Comparison of ENCODE assay signal across 8 mouse cellular contexts in genomic region chr2:36235917-36236316, GRCm38 (mm10). TPM values are rescaled to one million over a fixed set of nuclear protein-coding genes. Genes with fewer than 3 reads are reported as not detected.
DNase-seq lines count a peak whose midpoint lies in the region; ATAC-seq lines count a peak whose summit lies in the region.

No protein-coding gene starts in this region.

- peak; percentile 59 for DNase-seq in adrenal gland, postnatal 14 days
- DNase-seq in adrenal gland, adult 18-20 months (ENCODE audit: low spot score in 2 of 2): no peak
- peak; percentile 95 for DNase-seq in 3T3-L1 (ENCODE audit: low read depth, low spot score)
- DNase-seq in fibroblast of lung, adult 2 months (ENCODE audit: low read depth): peak; percentile 73
- DNase-seq in thymus, postnatal 14 days: no peak

- H3K9me3 ChIP-seq in kidney, embryonic 16.5 days (ENCODE audit: low read length): no peaks in the 10 kb centered on the region

- no peak overlapping the region for H3K4me3 ChIP-seq in kidney, embryonic 16.5 days (ENCODE audit: low read length)

- peak overlapping the region; percentile 47; the same call in 1 of the 2 replicates for H3K27ac ChIP-seq in kidney, embryonic 16.5 days (ENCODE audit: low read length)

- H3K27me3 ChIP-seq in kidney, embryonic 16.5 days (ENCODE audit: insufficient read depth, low read length): no peaks in the 10 kb centered on the region

- 41% methylated on average over 4 of the region's 4 CpGs for WGBS in kidney, embryonic 16.5 days

- no peak for ATAC-seq in kidney, embryonic 16.5 days (ENCODE audit: low FRiP score, low TSS enrichment)
- no peak for ATAC-seq in inflammation-experienced regulatory T-cells, adult 6 months
- ATAC-seq in megakaryocyte-erythroid progenitor cell, adult 5-6 weeks (replicated peaks; ENCODE audit: low FRiP score, low TSS enrichment, poor library complexity, severe bottlenecking): no peak

- no peak overlapping the region for H3K4me2 ChIP-seq in kidney, embryonic 16.5 days (replicated peaks; ENCODE audit: low read depth, low read length)

- peaks cover 8% of the 10 kb centered on the region for H3K36me3 ChIP-seq in kidney, embryonic 16.5 days (ENCODE audit: insufficient read depth, low read length)

- peaks cover 11% of the 10 kb centered on the region; the same call in 1 of the 2 replicates for H3K4me1 ChIP-seq in kidney, embryonic 16.5 days (ENCODE audit: insufficient read depth, low read length)

- no peak overlapping the region for H3K9ac ChIP-seq in kidney, embryonic 16.5 days (replicated peaks; ENCODE audit: low read length)

RNA-seq across cellular contexts. Expression of gene Ptgs1, which starts 5.7 kb away (rescaled TPM):
- total RNA-seq in adrenal gland, postnatal 14 days (2021): 13.6 and 14.9 TPM in 2 replicates
- total RNA-seq in adrenal gland, adult 18-20 months (2021): 10 to 100 TPM; 11.0 to 13.5 TPM
- 39.9 and 40.1 TPM in 2 replicates for polyA plus RNA-seq in kidney, embryonic 16.5 days (2015; fragmentation: Nextera tagmentation; extraction: Ambion mirVana)
- polyA plus RNA-seq in inflammation-experienced regulatory T-cells, adult 6 months (2017; shearing (Covaris generic)): 1 to 10 TPM in 1 of 3 experiments, under 1 TPM in 2; 0.44 to 2.9 (median 0.69) TPM
- 1.2 and 8.5 TPM in 2 replicates for total RNA-seq in megakaryocyte-erythroid progenitor cell, adult 5-6 weeks (2014; fragmentation: Nextera tagmentation)
- 0.47 and 9.1 TPM in 2 replicates for total RNA-seq in megakaryocyte-erythroid progenitor cell, adult 5-6 weeks (2017)

Comparison
In these comparisons a context has a peak if more than half of its experiments do, and no peak if none do; other contexts are left out.
1. DNase-seq: peak in adrenal gland, postnatal 14 days (single experiment), 3T3-L1 (single experiment) and fibroblast of lung, adult 2 months (single experiment); none in adrenal gland, adult 18-20 months (0 of 2) and thymus, postnatal 14 days (single experiment).